Mouse (Mus musculus) heart, embryonic 14.5 days (tissue): ENCODE data around the gene Gm10447. TPM values are rescaled to one million over a fixed set of nuclear protein-coding genes. Genes with fewer than 3 reads are reported as not detected.

ENCODE experiments used
- ATAC-seq: fragments of 200-750 bp; cut with Nextera tagmentation; 2 replicates; pipeline ENCODE4 v1.8.0; 2017; ENCODE audit warnings: low read depth, moderate TSS enrichment; ENCODE audit not compliant: insufficient number of reproducible peaks, insufficient read depth, low FRiP score
- H3K27ac ChIP-seq, 2 experiments: fragments of 200-500 bp in 1 of 2; fragments of 300-500 bp in 1 of 2; sonication (generic) in 1 of 2; replicated peaks in 1 of 2; 2 replicates each; pipeline ENCODE4 v1.5.1; 2012 to 2014; ENCODE audit warnings: low read depth in 2 of 2, low read length in 2 of 2, control low read depth in 1 of 2, mild to moderate bottlenecking in 1 of 2, mixed read lengths in 1 of 2; ENCODE audit not compliant: control insufficient read depth in 1 of 2, insufficient read depth in 1 of 2
- H3K27me3 ChIP-seq: fragments of 300-500 bp; sonication (generic); 2 replicates; pipeline ENCODE4 v1.6.1; 2014; ENCODE audit warnings: mild to moderate bottlenecking, low read length, control low read depth; ENCODE audit not compliant: control insufficient read depth, insufficient read depth
- H3K36me3 ChIP-seq: fragments of 300-500 bp; sonication (generic); 2 replicates; pipeline ENCODE4 v1.6.1; 2014; ENCODE audit warnings: mild to moderate bottlenecking, control low read depth, low read length, mixed read lengths; ENCODE audit not compliant: control insufficient read depth, insufficient read depth
- H3K4me1 ChIP-seq, 2 experiments: fragments of 200-500 bp in 1 of 2; fragments of 300-500 bp in 1 of 2; sonication (generic) in 1 of 2; 2 replicates each; pipeline ENCODE4 v1.6.1; 2012 to 2014; ENCODE audit warnings: low read length in 2 of 2, control low read depth in 1 of 2, mixed read lengths in 1 of 2; ENCODE audit not compliant: control insufficient read depth in 2 of 2, insufficient read depth in 2 of 2
- H3K4me2 ChIP-seq: fragments of 300-500 bp; sonication (generic); 2 replicates; pipeline ENCODE4 v1.6.1; 2014; ENCODE audit warnings: mild to moderate bottlenecking, low read length
- H3K4me3 ChIP-seq, 2 experiments: fragments of 200-500 bp in 1 of 2; fragments of 300-500 bp in 1 of 2; sonication (generic) in 1 of 2; 2 replicates each; pipeline ENCODE4 v1.5.1; 2012 to 2014; ENCODE audit warnings: low read length in 2 of 2, mild to moderate bottlenecking in 2 of 2, control low read depth in 1 of 2, low read depth in 1 of 2, moderate library complexity in 1 of 2; ENCODE audit not compliant: control insufficient read depth in 1 of 2, insufficient read depth in 1 of 2
- H3K9ac ChIP-seq: fragments of 300-500 bp; sonication (generic); 2 replicates; pipeline ENCODE4 v1.6.1; 2014; ENCODE audit warnings: mild to moderate bottlenecking, low read length
- H3K9me3 ChIP-seq: fragments of 300-500 bp; sonication (generic); 2 replicates; pipeline ENCODE4 v1.6.1; 2016; ENCODE audit warnings: low read length, control low read depth; ENCODE audit not compliant: control insufficient read depth
- WGBS: fragments of 180-500 bp; shearing (Covaris S2); extraction: QIAGEN DNeasy Blood & Tissue Kit; methylation state at CpG from one replicate; pipeline ENCODE4 v1.1.7; 2014; 5-methylcytosine and 5-hydroxymethylcytosine counted together
- polyA plus RNA-seq: library from polyadenylated mRNA; unstranded; fragments of >200 nt; fragmentation: Nextera tagmentation; extraction: Ambion mirVana; gene quantifications from 2 replicates; pipeline ENCODE4 v1.2.1, GENCODE M21; 2014

The Gm10447 gene
- 0.16 TPM in 1 of 2 replicates, not detected in the other for polyA plus RNA-seq

- peak within 1 kb of the TSS in 1 of 2 experiments; percentile 64; a peak in 2 of 4 replicates for H3K27ac ChIP-seq
- H3K9ac ChIP-seq: peak within 1 kb of the TSS; percentile 74
Measured at GRCm38 (mm10) chr11:53456474-53457371, at the start of gene Gm10447, which contains the start of gene Shroom1. TSS of gene Gm10447 (minus strand) at chr11:53457110. TSS of gene Shroom1 (plus strand) at chr11:53457205.

GRCm38 (mm10) chr11:53505026-53505663 lies 48.2 kb upstream of the Gm10447 start:
- 73% methylated on average over 5 of the region's 5 CpGs for WGBS

More at GRCm38 (mm10) chr11:53456474-53457371, at the start of gene Gm10447, which contains the start of gene Shroom1:
- Histone ChIP-seq H3K27me3 (peaks cover 8% of the 10 kb centered on the region), H3K36me3 (no peaks in the 10 kb centered on the region), H3K9me3 (no peaks in the 10 kb centered on the region), H3K4me2 (peak within 1 kb of the TSS; percentile 93), H3K4me1 (no peaks in the 10 kb centered on the region), H3K4me3 (peak within 1 kb of the TSS; percentile 61 to 69)
- whole genome bisulfite sequencing: 2% methylated on average over 42 of the region's 42 CpGs
- peak; percentile 63 for ATAC-seq

GRCm38 (mm10) chr11:53504376-53504775 lies 47.5 kb upstream of the Gm10447 start:
- Histone ChIP-seq H3K36me3 (no peaks in the 10 kb centered on the region), H3K9ac (no peak overlapping the region), H3K4me3 (no peak overlapping the region), H3K4me1 (peaks cover 4 to 5% of the 10 kb centered on the region in 2 experiments; a peak in 2 of 4 replicates), H3K4me2 (no peak overlapping the region), H3K9me3 (no peaks in the 10 kb centered on the region), H3K27ac (no peak overlapping the region), H3K27me3 (no peaks in the 10 kb centered on the region)
- no peak for ATAC-seq
- WGBS: 89% methylated on average over 8 of the region's 8 CpGs

More at GRCm38 (mm10) chr11:53505026-53505663, 48.2 kb upstream of the Gm10447 start:
- H3K4me2 ChIP-seq: no peak overlapping the region
- no peak overlapping the region for H3K9ac ChIP-seq
- H3K27me3 ChIP-seq: no peaks in the 10 kb centered on the region
- H3K9me3 ChIP-seq: no peaks in the 10 kb centered on the region
- peaks cover 4 to 5% of the 10 kb centered on the region in 2 experiments; a peak in 2 of 4 replicates for H3K4me1 ChIP-seq
- H3K27ac ChIP-seq: no peak overlapping the region
- no peak overlapping the region for H3K4me3 ChIP-seq
- ATAC-seq: no peak
- no peaks in the 10 kb centered on the region for H3K36me3 ChIP-seq

- no peak overlapping the region for H3K27ac ChIP-seq
- H3K9ac ChIP-seq: no peak overlapping the region
- H3K9me3 ChIP-seq: no peaks in the 10 kb centered on the region
- no peaks in the 10 kb centered on the region for H3K36me3 ChIP-seq
- H3K27me3 ChIP-seq: no peaks in the 10 kb centered on the region
- no peak overlapping the region for H3K4me3 ChIP-seq
- H3K4me1 ChIP-seq: peaks cover 4 to 5% of the 10 kb centered on the region in 2 experiments; a peak in 2 of 4 replicates
- H3K4me2 ChIP-seq: no peak overlapping the region
- no peak for ATAC-seq
- 64% methylated on average over 5 of the region's 5 CpGs for WGBS
Measured at GRCm38 (mm10) chr11:53503738-53504137, 46.8 kb upstream of the Gm10447 start.

GRCm38 (mm10) chr11:53502039-53502765 lies 45.3 kb upstream of the Gm10447 start:
- no peak for ATAC-seq
- H3K27ac ChIP-seq: no peak overlapping the region
- no peak overlapping the region for H3K4me2 ChIP-seq
- H3K4me3 ChIP-seq: no peak overlapping the region
- WGBS: 67% methylated on average over 8 of the region's 8 CpGs
- no peaks in the 10 kb centered on the region for H3K27me3 ChIP-seq
- no peaks in the 10 kb centered on the region for H3K9me3 ChIP-seq
- H3K9ac ChIP-seq: no peak overlapping the region
- no peaks in the 10 kb centered on the region for H3K36me3 ChIP-seq
- H3K4me1 ChIP-seq: peaks cover 4 to 5% of the 10 kb centered on the region in 2 experiments; a peak in 2 of 4 replicates

GRCm38 (mm10) chr11:53500569-53500968 lies 43.7 kb upstream of the Gm10447 start:
- no peaks in the 10 kb centered on the region for H3K27me3 ChIP-seq
- H3K4me3 ChIP-seq: no peak overlapping the region
- H3K36me3 ChIP-seq: no peaks in the 10 kb centered on the region
- peaks cover 4 to 5% of the 10 kb centered on the region in 2 experiments; a peak in 2 of 4 replicates for H3K4me1 ChIP-seq
- H3K4me2 ChIP-seq: peak overlapping the region; percentile 52
- H3K9ac ChIP-seq: no peak overlapping the region
- H3K27ac ChIP-seq: no peak overlapping the region
- no peaks in the 10 kb centered on the region for H3K9me3 ChIP-seq
- ATAC-seq: no peak
- 8% methylated on average over 11 of the region's 11 CpGs for WGBS

GRCm38 (mm10) chr11:53496946-53497345 lies 40.0 kb upstream of the Gm10447 start:
- no peaks in the 10 kb centered on the region for H3K36me3 ChIP-seq
- 77% methylated on average over 6 of the region's 6 CpGs for WGBS
- no peak for ATAC-seq

More at GRCm38 (mm10) chr11:53496946-53497345, 40.0 kb upstream of the Gm10447 start:
- H3K9me3 ChIP-seq: no peaks in the 10 kb centered on the region
- no peak overlapping the region for H3K27ac ChIP-seq
- H3K4me3 ChIP-seq: no peak overlapping the region
- no peak overlapping the region for H3K9ac ChIP-seq
- H3K4me1 ChIP-seq: peaks cover 4 to 7% of the 10 kb centered on the region in 2 experiments; a peak in 2 of 4 replicates
- H3K4me2 ChIP-seq: no peak overlapping the region
- no peaks in the 10 kb centered on the region for H3K27me3 ChIP-seq
